Mouse (Mus musculus) C2C12 (cell line): ENCODE data around the gene Zfp473. TPM values are rescaled to one million over a fixed set of nuclear protein-coding genes. Genes with fewer than 3 reads are reported as not detected.

Experiments used
- H3K27me3 ChIP-seq: one replicate; pipeline ENCODE4 v1.6.1; 2011; ENCODE audit not compliant: control insufficient read depth, insufficient read depth, insufficient read length
- H3K36me3 ChIP-seq: one replicate; pipeline ENCODE4 v1.6.1; 2011; ENCODE audit not compliant: control insufficient read depth, insufficient read depth
- H3K4me3 ChIP-seq: one replicate; pipeline ENCODE4 v1.5.1; 2011; ENCODE audit warnings: mild to moderate bottlenecking, control low read depth; ENCODE audit not compliant: poor library complexity, insufficient read depth, severe bottlenecking
- H3K79me2 ChIP-seq: one replicate; pipeline ENCODE4 v1.6.1; 2011; ENCODE audit not compliant: control insufficient read depth, insufficient read depth
- H3K79me3 ChIP-seq: one replicate; pipeline ENCODE4 v1.6.1; 2011; ENCODE audit warnings: low read depth, control low read depth
- H3ac ChIP-seq: one replicate; pipeline ENCODE3; 2011; ENCODE audit warnings: low read depth; ENCODE audit not compliant: control insufficient read depth, insufficient read length
- CEBPB ChIP-seq: IDR thresholded peaks from one replicate; pipeline ENCODE4 v1.6.1; 2011; ENCODE audit warnings: low read depth, mild to moderate bottlenecking, control low read depth, moderate library complexity
- CTCF ChIP-seq: IDR thresholded peaks from one replicate; pipeline ENCODE4 v1.5.1; 2011; ENCODE audit not compliant: control insufficient read depth, insufficient read depth, insufficient read length
- FOSL1 ChIP-seq: IDR thresholded peaks from one replicate; pipeline ENCODE4 v1.8.0; 2011; ENCODE audit warnings: mild to moderate bottlenecking, low read length; ENCODE audit not compliant: poor library complexity, insufficient read depth, severe bottlenecking
- MAX ChIP-seq: IDR thresholded peaks from one replicate; pipeline ENCODE4 v1.6.1; 2011; ENCODE audit warnings: mild to moderate bottlenecking, control low read depth
- MYOD1 ChIP-seq: IDR thresholded peaks from one replicate; pipeline ENCODE4 v1.6.1; 2011; ENCODE audit warnings: low read depth; ENCODE audit not compliant: control insufficient read depth, insufficient read length
- MYOG ChIP-seq: IDR thresholded peaks from one replicate; pipeline ENCODE4 v1.6.1; 2011; ENCODE audit not compliant: control insufficient read depth, insufficient read length; ENCODE audit errors: extremely low read depth
- USF1 ChIP-seq: IDR thresholded peaks from one replicate; pipeline ENCODE4 v1.6.1; 2011; ENCODE audit warnings: low read depth, mild to moderate bottlenecking, control low read depth, moderate library complexity
- polyA plus RNA-seq: library from polyadenylated mRNA; unstranded; fragments of >200 nt; fragmentation: generic; extraction: Trizol; gene quantifications from one replicate; pipeline ENCODE4 v1.2.1, GENCODE M21; 2012; ENCODE audit warnings: missing spikeins

Zfp473 gene
- polyA plus RNA-seq, 1 experiment = 0.29 TPM

DNA sequence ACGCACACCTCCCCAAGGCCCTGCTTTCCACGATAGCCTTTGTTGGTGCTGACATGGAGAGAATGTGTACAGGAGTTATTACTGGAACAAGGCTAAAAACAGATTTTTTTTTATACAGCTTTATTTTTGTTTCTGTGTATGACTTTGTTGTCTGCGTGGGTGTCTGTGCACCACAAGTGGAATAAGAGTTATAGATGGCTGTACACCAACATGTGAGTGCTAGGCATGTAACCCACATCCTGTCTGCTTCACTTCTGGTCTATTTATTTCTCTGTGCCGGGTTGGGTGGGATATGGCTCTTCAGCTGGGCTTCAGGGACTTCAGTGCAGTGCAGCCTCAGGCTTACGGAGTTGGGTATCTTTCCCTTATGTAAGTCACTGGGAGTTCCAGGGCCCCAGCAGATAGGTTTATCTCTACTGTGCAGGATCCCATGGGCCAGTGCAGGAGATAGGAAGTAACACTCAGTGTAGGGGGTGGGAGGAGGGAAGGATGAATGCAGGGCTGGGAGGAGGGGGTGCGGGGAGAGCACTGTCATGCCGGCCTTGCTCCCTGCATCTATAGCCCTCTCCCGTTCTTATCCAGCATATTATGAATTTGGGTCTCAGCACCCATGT is 21.8 kb upstream of the Zfp473 start:
- Histone ChIP-seq H3K36me3 (peaks cover 9% of the 10 kb centered on the region), H3K79me2 (no peaks in the 10 kb centered on the region), H3ac (no peak overlapping the region), H3K27me3 (no peaks in the 10 kb centered on the region), H3K79me3 (no peaks in the 10 kb centered on the region), H3K4me3 (no peak overlapping the region)
- TF ChIP-seq MYOD1 (no peak), CEBPB (no peak), MAX (no peak)

DNA sequence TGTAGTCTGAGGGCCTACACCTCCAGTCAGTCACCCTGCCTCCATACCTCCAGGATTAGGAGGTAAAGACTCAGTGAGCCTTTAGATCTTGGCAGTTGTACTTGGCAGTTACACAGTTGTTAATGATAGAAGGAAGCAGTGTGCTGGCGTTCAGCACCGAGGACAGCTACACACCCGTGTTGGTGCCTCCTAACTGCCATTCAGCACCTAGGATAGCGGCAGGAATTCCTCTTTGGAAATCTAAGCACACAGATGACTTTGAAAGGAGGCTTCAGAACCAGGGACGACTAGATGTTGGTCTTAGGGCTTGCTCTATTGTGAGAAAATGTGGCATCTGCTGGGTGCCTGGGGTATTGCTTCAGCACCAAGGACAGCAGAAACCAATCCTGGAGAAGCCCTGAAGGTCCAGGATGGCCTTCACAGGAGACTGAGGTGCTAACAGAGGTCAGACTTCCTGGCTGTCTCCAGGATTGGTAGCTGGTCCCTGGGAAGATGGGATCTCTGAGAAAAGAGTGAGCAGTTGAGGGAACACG is 19.3 kb upstream of the Zfp473 start:
- H3K27me3 ChIP-seq = no peaks in the 10 kb centered on the region
- no peaks in the 10 kb centered on the region for H3K79me2 ChIP-seq
- no peak overlapping the region for H3K4me3 ChIP-seq
- TF ChIP-seq CEBPB (no peak), USF1 (no peak), CTCF (no peak), MAX (peak; percentile 95), MYOG (no peak), MYOD1 (no peak), FOSL1 (no peak)
- no peak overlapping the region for H3ac ChIP-seq
- H3K79me3 ChIP-seq = no peaks in the 10 kb centered on the region
- H3K36me3 ChIP-seq = peaks cover 9% of the 10 kb centered on the region

DNA sequence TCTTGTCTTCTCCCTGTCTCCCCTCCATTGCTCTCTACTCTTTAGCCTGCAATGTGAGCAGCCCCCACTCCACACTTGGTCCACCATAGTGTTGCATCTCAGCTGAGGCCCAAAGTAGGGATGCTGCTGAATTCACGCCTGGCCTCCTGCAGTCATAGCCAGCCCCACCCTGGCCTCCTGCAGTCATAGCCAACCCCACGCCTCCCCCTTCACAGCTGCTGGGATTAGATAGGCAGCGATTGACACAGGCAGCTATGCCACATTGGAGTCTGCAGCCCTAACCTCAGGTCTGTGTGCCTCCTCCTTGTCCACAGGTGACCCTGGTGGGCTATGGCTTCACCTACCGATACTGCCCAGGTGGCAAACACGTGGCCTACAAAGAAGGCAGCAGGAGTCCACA is 17.3 kb upstream of the Zfp473 start:
- Histone ChIP-seq H3K79me3 (no peaks in the 10 kb centered on the region), H3K4me3 (no peak overlapping the region), H3K27me3 (no peaks in the 10 kb centered on the region), H3K36me3 (peaks cover 5% of the 10 kb centered on the region), H3K79me2 (no peaks in the 10 kb centered on the region), H3ac (no peak overlapping the region)
- no peak for TF ChIP-seq CEBPB
- no peak for TF ChIP-seq MYOG
- TF ChIP-seq CTCF = no peak
- TF ChIP-seq MYOD1 = no peak
- TF ChIP-seq FOSL1 = no peak
- TF ChIP-seq USF1 = no peak
- no peak for TF ChIP-seq MAX

DNA sequence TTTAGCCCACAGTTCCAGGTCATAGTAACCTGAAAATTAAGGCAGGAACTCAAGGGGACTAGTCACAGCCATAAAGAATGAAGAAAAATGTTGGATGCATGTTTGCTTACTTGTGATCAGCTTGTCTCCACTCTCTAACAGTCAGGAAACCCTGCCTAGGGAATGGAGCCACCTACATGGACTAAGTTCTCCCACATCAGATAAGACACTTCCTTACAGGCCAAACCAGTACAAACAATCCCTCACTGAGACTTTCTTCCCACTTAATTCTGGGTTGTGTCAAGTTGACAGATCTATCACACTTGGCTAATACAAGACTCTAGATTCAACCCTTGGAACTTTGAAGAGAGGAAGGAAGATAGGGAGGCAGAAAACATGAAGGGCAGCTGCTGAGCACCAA is 9.5 kb upstream of the Zfp473 start:
- Histone ChIP-seq H3K4me3 (no peak overlapping the region), H3ac (no peak overlapping the region), H3K27me3 (no peaks in the 10 kb centered on the region), H3K79me2 (no peaks in the 10 kb centered on the region), H3K36me3 (peaks cover 6% of the 10 kb centered on the region), H3K79me3 (no peaks in the 10 kb centered on the region)
- no peak for TF ChIP-seq MYOD1
- no peak for TF ChIP-seq CEBPB
- TF ChIP-seq USF1 = no peak
- no peak for TF ChIP-seq FOSL1
- no peak for TF ChIP-seq MYOG

DNA sequence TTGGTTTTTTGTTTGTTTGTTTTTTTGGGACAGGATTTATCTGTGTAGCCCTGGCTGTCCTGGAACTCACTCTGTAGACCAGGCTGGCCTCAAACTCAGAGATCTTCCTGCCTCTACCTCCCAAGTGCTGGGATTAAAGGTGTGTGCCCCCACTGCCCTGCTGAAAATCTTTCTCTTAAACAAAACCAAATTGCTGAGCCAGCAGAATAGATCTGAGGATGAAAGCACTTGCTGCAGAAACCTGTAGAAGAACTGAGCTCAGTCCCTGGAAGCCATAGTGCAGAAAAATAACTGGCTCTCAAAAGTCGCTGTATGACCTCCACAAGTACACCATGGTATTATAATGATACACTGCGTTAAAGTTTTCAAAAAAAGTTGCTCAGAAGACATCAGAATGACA is 6.3 kb upstream of the Zfp473 start:
- no peaks in the 10 kb centered on the region for H3K79me2 ChIP-seq
- H3K79me3 ChIP-seq = no peaks in the 10 kb centered on the region
- TF ChIP-seq MYOD1 (no peak), FOSL1 (no peak), CEBPB (no peak), MAX (no peak), MYOG (no peak), CTCF (no peak), USF1 (no peak)
- H3ac ChIP-seq = no peak overlapping the region
- H3K36me3 ChIP-seq = peaks cover 32% of the 10 kb centered on the region
- H3K27me3 ChIP-seq = no peaks in the 10 kb centered on the region
- no peak overlapping the region for H3K4me3 ChIP-seq
